Mouse (Mus musculus): ENCODE measurements around the gene Rbms3. TPM values are rescaled to one million over a fixed set of nuclear protein-coding genes. Genes with fewer than 3 reads are reported as not detected.

The Rbms3 gene
- polyA plus RNA-seq, 1 experiment from 2014 or later: 13.1 TPM

DNA sequence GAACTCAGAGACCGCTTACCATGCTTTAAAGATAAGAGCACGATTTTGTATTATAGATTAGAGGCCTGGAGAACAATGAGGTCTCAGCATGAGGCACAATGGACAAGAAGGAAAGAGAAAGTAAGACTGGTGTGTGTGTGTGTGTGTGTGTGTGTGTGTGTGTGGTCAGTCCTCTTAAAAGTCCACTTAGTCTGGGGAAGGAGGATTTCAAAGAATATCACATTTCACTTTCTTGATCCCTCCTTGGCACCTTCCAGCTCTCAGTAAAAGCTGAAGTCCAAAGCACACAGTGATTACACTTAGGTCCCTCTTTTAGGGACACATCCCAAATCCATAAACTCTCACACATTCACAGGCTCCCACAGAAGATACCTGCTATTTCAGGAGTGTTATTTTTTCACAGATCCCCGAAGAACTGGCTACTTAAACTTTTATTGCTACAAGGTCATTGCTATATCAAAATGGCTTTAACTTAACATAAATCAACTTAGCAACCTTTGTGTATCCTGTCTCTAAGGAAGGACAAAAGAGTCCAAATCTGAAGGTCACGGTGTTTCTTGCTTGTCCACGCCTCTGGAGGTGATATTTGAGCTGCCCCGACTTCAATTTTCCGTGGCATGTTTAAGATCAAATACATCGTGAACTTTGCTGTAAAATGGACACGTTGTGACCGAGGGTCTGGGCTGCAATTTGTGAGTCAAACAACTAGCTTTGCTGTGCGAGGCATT is 880.7 kb downstream of the Rbms3 start:
- no peak for TF ChIP-seq CTCF (IDR thresholded peaks at IDR 0.05; ENCODE audit: low read depth)
- 55% methylated on average over 11 of the region's 11 CpGs for WGBS

DNA sequence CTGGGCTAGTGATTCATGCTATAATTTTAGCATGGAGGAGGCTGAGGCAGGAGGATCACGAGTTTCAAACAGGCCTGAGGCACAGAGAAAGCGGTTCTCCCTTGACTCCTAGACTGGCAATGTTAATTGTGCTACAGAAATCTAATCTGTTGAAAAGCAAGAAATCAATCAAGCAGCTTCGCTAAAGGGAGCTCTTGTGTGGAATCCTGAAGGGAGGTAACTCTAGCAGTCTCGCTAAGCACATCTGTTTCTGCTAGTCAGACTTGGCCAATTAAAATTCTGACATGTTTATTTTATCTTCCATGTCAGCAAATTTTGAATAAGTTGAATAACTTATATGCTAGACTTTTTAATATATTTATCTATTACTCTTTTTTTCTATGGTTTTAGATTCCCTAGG is 881.4 kb downstream of the Rbms3 start:
- Histone ChIP-seq H3K27me3 (replicated peaks; ENCODE audit: control insufficient read depth, insufficient read depth, low read length) (no peaks in the 10 kb centered on the region), H3K36me3 (ENCODE audit: control insufficient read depth, insufficient read depth) (no peaks in the 10 kb centered on the region), H3K9ac (ENCODE audit: low read depth, low read length) (no peak overlapping the region), H3K4me1 (replicated peaks; ENCODE audit: control insufficient read depth, insufficient read depth, low read length) (no peaks in the 10 kb centered on the region), H3K9me3 (ENCODE audit: control insufficient read depth) (no peaks in the 10 kb centered on the region), H3K4me3 (ENCODE audit: low read depth, low read length) (no peak overlapping the region), H3K27ac (ENCODE audit: low read depth, low read length) (no peak overlapping the region), H3K4me2 (replicated peaks; ENCODE audit: low read depth) (no peak overlapping the region)
- no peak for TF ChIP-seq CTCF (IDR thresholded peaks at IDR 0.05; ENCODE audit: low read depth)
- no peak for ATAC-seq
- 76% methylated on average over 4 of the region's 4 CpGs for WGBS

More for the DNA sequence above, 880.7 kb downstream of the Rbms3 start:
- H3K27ac ChIP-seq (ENCODE audit: low read depth, low read length): no peak overlapping the region
- ATAC-seq: no peak
- no peak overlapping the region for H3K9ac ChIP-seq (ENCODE audit: low read depth, low read length)
- no peaks in the 10 kb centered on the region for H3K27me3 ChIP-seq (replicated peaks; ENCODE audit: control insufficient read depth, insufficient read depth, low read length)
- H3K4me2 ChIP-seq (replicated peaks; ENCODE audit: low read depth): no peak overlapping the region
- no peaks in the 10 kb centered on the region for H3K4me1 ChIP-seq (replicated peaks; ENCODE audit: control insufficient read depth, insufficient read depth, low read length)
- no peak overlapping the region for H3K4me3 ChIP-seq (ENCODE audit: low read depth, low read length)
- no peaks in the 10 kb centered on the region for H3K9me3 ChIP-seq (ENCODE audit: control insufficient read depth)
- H3K36me3 ChIP-seq (ENCODE audit: control insufficient read depth, insufficient read depth): no peaks in the 10 kb centered on the region

DNA sequence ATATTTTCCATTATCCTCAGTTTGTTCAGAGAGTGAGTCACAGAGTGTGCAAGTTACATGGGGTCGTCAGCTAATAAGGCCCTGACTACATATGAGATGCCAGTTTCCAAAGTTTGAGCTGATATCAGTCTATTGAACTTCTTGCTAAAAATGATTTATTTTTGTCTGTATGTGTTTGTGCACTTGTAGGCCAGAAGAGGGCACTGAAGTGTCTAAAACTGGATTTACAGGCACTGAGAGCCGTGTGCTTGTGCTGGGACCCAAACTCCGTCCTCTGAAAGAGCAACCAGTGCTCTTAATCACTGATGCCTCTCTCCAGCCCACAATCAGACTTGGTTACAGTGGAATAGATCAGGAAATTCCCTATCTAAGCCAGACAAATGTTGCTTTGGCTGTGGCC is 882.8 kb downstream of the Rbms3 start:
- H3K9ac ChIP-seq (ENCODE audit: low read depth, low read length): no peak overlapping the region
- TF ChIP-seq CTCF (IDR thresholded peaks at IDR 0.05; ENCODE audit: low read depth): peak; percentile 55
- WGBS: 83% methylated on average over 3 of the region's 3 CpGs
- H3K4me1 ChIP-seq (replicated peaks; ENCODE audit: control insufficient read depth, insufficient read depth, low read length): no peaks in the 10 kb centered on the region
- no peak for ATAC-seq
- H3K27ac ChIP-seq (ENCODE audit: low read depth, low read length): no peak overlapping the region
- no peak overlapping the region for H3K4me2 ChIP-seq (replicated peaks; ENCODE audit: low read depth)
- H3K36me3 ChIP-seq (ENCODE audit: control insufficient read depth, insufficient read depth): no peaks in the 10 kb centered on the region
- no peaks in the 10 kb centered on the region for H3K9me3 ChIP-seq (ENCODE audit: control insufficient read depth)
- no peak overlapping the region for H3K4me3 ChIP-seq (ENCODE audit: low read depth, low read length)
- no peaks in the 10 kb centered on the region for H3K27me3 ChIP-seq (replicated peaks; ENCODE audit: control insufficient read depth, insufficient read depth, low read length)

DNA sequence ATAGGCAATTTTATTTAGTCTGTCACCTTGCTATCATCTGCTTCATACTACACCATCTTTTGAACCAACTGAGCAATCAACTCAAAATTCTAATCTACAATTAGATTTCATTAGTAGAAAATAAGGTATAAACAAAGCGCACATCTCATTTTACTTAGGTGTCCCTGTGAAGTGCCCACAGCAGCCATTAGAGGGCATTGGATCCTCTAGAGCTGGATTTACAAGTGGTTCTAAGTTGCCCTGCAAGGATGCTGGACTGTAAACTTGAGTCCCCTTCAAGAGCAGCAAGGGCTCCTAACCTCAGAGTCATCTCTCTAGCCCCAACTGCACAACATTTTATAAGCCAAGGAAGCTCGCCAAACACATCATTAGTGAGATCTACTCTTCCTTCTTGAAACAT is 891.9 kb downstream of the Rbms3 start:
- Histone ChIP-seq H3K4me2 (replicated peaks; ENCODE audit: low read depth) (no peak overlapping the region), H3K4me1 (replicated peaks; ENCODE audit: control insufficient read depth, insufficient read depth, low read length) (no peaks in the 10 kb centered on the region), H3K27ac (ENCODE audit: low read depth, low read length) (no peak overlapping the region), H3K36me3 (ENCODE audit: control insufficient read depth, insufficient read depth) (no peaks in the 10 kb centered on the region), H3K27me3 (replicated peaks; ENCODE audit: control insufficient read depth, insufficient read depth, low read length) (no peaks in the 10 kb centered on the region), H3K4me3 (ENCODE audit: low read depth, low read length) (no peak overlapping the region), H3K9me3 (ENCODE audit: control insufficient read depth) (no peaks in the 10 kb centered on the region), H3K9ac (ENCODE audit: low read depth, low read length) (no peak overlapping the region)
- 89% methylated on average over 2 of the region's 2 CpGs for WGBS
- peak; percentile 43 for TF ChIP-seq CTCF (IDR thresholded peaks at IDR 0.05; ENCODE audit: low read depth)
- ATAC-seq: no peak

DNA sequence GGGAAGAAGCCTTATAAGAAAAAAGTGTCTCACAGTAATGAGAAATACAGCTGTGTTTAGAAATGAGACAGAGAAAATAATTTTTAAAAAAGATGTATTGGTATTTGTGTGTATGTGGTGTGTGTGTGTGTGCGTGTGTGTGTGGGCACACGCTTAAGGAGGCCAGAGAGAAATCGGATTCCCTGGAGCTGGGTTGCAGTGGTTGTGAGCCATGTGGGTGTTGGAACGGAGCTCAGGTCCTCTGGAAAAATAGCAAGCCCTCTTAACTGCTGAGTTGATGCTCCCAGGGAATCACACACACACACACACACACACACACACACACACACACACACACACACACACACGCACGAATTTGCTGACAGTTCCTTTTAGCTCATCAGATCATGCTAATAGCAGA is 900.5 kb downstream of the Rbms3 start:
- WGBS: 54% methylated on average over 6 of the region's 6 CpGs
- no peak for ATAC-seq
- Histone ChIP-seq H3K9me3 (ENCODE audit: control insufficient read depth) (no peaks in the 10 kb centered on the region), H3K9ac (ENCODE audit: low read depth, low read length) (no peak overlapping the region), H3K4me1 (replicated peaks; ENCODE audit: control insufficient read depth, insufficient read depth, low read length) (no peaks in the 10 kb centered on the region), H3K27ac (ENCODE audit: low read depth, low read length) (no peak overlapping the region), H3K27me3 (replicated peaks; ENCODE audit: control insufficient read depth, insufficient read depth, low read length) (no peaks in the 10 kb centered on the region), H3K4me2 (replicated peaks; ENCODE audit: low read depth) (no peak overlapping the region), H3K36me3 (ENCODE audit: control insufficient read depth, insufficient read depth) (no peaks in the 10 kb centered on the region), H3K4me3 (ENCODE audit: low read depth, low read length) (no peak overlapping the region)
- no peak for TF ChIP-seq CTCF (IDR thresholded peaks at IDR 0.05; ENCODE audit: low read depth)

DNA sequence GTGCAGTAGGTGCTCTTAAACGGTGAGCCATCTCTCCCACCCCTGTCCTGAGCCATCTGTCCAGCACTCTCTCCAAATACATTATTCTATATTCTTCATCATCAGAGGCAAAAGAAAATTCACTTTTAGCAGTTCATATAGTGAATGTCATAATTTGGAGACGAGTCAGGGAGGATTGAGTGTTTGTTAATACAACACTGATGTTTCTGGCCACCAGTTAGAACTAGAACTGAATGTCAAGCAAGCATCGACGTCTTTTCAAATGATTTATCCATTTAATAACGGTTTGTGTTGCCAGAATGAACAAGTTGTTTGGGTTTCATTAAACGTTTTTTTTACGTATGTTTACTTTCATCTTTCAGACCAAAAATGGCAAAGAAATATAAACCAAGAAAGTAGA is 901.1 kb downstream of the Rbms3 start:
- no peaks in the 10 kb centered on the region for H3K27me3 ChIP-seq (replicated peaks; ENCODE audit: control insufficient read depth, insufficient read depth, low read length)
- 52% methylated on average over 7 of the region's 7 CpGs for WGBS
- H3K4me1 ChIP-seq (replicated peaks; ENCODE audit: control insufficient read depth, insufficient read depth, low read length): no peaks in the 10 kb centered on the region
- no peaks in the 10 kb centered on the region for H3K36me3 ChIP-seq (ENCODE audit: control insufficient read depth, insufficient read depth)
- no peak for ATAC-seq
- H3K27ac ChIP-seq (ENCODE audit: low read depth, low read length): no peak overlapping the region
- no peak for TF ChIP-seq CTCF (IDR thresholded peaks at IDR 0.05; ENCODE audit: low read depth)
- no peak overlapping the region for H3K4me2 ChIP-seq (replicated peaks; ENCODE audit: low read depth)
- no peak overlapping the region for H3K9ac ChIP-seq (ENCODE audit: low read depth, low read length)
- H3K4me3 ChIP-seq (ENCODE audit: low read depth, low read length): no peak overlapping the region
- H3K9me3 ChIP-seq (ENCODE audit: control insufficient read depth): no peaks in the 10 kb centered on the region
